Mouse (Mus musculus) erythroblast, embryonic 14.5 days (primary cell): ENCODE results near the gene Snx1. TPM values are rescaled to one million over a fixed set of nuclear protein-coding genes. Genes with fewer than 3 reads are reported as not detected.

Experiments used
- H3K27me3 ChIP-seq: 2 replicates; pipeline ENCODE4 v1.6.1; 2012; ENCODE audit warnings: inconsistent platforms; ENCODE audit not compliant: control insufficient read depth
- H3K36me3 ChIP-seq: 2 replicates; pipeline ENCODE4 v1.6.1; 2012; ENCODE audit warnings: mild to moderate bottlenecking, inconsistent platforms; ENCODE audit not compliant: control insufficient read depth
- H3K4me1 ChIP-seq: 2 replicates; pipeline ENCODE4 v1.6.1; 2012; ENCODE audit warnings: inconsistent platforms; ENCODE audit not compliant: control insufficient read depth
- H3K4me3 ChIP-seq: replicated peaks from 2 replicates; pipeline ENCODE3; 2012; ENCODE audit warnings: moderate library complexity, mild to moderate bottlenecking, inconsistent platforms
- H3K9me3 ChIP-seq: 2 replicates; pipeline ENCODE4 v1.6.1; 2012; ENCODE audit warnings: low read length, inconsistent platforms, mixed read lengths; ENCODE audit not compliant: control insufficient read depth
- GATA1 ChIP-seq: IDR thresholded peaks from 2 replicates; pipeline ENCODE4 v1.6.1; 2012; ENCODE audit warnings: low read length, inconsistent platforms, mixed read lengths
- TAL1 ChIP-seq: IDR thresholded peaks from 3 replicates; pipeline ENCODE4 v1.6.1; 2012; ENCODE audit warnings: low read length, inconsistent platforms, mixed read lengths
- polyA plus RNA-seq: library from polyadenylated mRNA; stranded (reverse); fragments of >175 nt; gene quantifications from 2 replicates; pipeline ENCODE4 v1.2.3, GENCODE M21; 2012

Snx1 gene
- 11.0 and 14.6 TPM in 2 replicates for polyA plus RNA-seq

- TF ChIP-seq GATA1 (no peak), TAL1 (no peak)
- Histone ChIP-seq H3K4me1 (peaks cover 81% of the 10 kb centered on the region), H3K4me3 (peak within 1 kb of the TSS; percentile 89), H3K36me3 (peaks cover 37% of the 10 kb centered on the region), H3K27me3 (no peaks in the 10 kb centered on the region), H3K9me3 (no peaks in the 10 kb centered on the region)
Measured at GRCm38 (mm10) chr9:66126456-66127192, at the start of gene Snx1, which contains the start of gene Ciao2a. Snx1 (minus strand) TSS chr9:66126587. Ciao2a (plus strand) TSS chr9:66126611.

GRCm38 (mm10) chr9:66174985-66175384, 48.6 kb upstream of the Snx1 start:
- H3K36me3 ChIP-seq: peaks cover 93% of the 10 kb centered on the region
- H3K4me1 ChIP-seq: peaks cover 78% of the 10 kb centered on the region
- no peak for TF ChIP-seq TAL1
- no peaks in the 10 kb centered on the region for H3K27me3 ChIP-seq
- no peak overlapping the region for H3K4me3 ChIP-seq
- no peaks in the 10 kb centered on the region for H3K9me3 ChIP-seq

- Histone ChIP-seq H3K36me3 (peaks cover 95% of the 10 kb centered on the region), H3K4me1 (peaks cover 77% of the 10 kb centered on the region), H3K4me3 (no peak overlapping the region), H3K27me3 (no peaks in the 10 kb centered on the region), H3K9me3 (no peaks in the 10 kb centered on the region)
- TF ChIP-seq TAL1: no peak
- no peak for TF ChIP-seq GATA1
Measured at GRCm38 (mm10) chr9:66173316-66173855, 47.0 kb upstream of the Snx1 start.

DNA sequence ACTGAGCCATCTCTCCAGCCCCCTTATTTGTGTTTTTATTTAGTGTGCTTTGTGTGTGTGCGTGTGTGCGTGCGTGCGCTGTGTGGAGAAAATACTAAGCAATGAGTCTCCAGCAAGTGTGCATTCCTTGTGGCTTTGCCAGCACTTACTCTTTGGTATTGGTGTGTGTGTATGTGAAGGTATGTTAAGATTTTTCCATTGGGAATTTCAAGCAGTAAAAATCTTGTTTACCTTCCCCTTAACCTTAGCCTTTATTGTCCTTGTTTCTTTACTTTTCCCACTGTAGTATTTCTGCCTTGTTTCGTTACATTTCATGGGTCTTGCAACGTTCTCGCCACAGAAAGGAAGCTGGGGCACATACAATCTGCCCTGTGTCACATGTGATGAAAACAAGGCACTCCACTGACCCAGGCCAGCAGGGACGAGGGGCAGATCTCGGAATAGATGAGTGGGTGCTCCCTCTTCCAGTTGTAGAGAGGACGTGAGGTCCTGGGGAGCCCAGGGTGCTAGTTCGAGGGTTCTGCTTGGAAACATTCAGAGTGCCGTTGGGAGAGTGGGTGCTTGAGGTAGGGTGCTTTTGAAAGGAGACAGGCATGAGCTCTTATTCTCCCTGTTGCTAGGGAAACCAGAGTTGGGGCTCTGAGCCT, 45.0 kb upstream of the Snx1 start:
- Histone ChIP-seq H3K4me1 (peaks cover 76% of the 10 kb centered on the region), H3K27me3 (no peaks in the 10 kb centered on the region), H3K36me3 (peaks cover 95% of the 10 kb centered on the region), H3K9me3 (no peaks in the 10 kb centered on the region), H3K4me3 (no peak overlapping the region)
- TF ChIP-seq GATA1: no peak
- no peak for TF ChIP-seq TAL1

DNA sequence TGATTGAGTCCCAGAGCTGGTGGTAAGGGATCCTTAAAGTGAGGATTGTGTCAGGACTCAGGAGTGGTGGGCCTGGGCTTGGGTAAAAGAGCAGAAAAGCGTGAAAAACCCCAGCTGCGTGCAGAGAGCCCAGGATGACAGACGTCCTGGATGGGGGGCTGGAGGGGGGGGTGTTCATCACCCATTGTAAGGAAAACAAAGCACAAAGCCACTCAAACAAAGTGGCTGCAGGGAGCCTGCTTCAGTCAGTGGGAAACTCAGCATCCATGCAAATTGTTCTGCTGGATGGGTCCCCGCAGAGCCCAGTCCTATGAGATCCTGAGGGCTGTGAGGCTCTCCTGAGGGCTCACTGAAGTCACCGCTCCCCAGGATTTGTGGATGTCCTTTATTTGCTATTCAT, 44.1 kb upstream of the Snx1 start:
- Histone ChIP-seq H3K4me1 (peaks cover 76% of the 10 kb centered on the region), H3K36me3 (peaks cover 95% of the 10 kb centered on the region), H3K9me3 (no peaks in the 10 kb centered on the region), H3K4me3 (no peak overlapping the region), H3K27me3 (no peaks in the 10 kb centered on the region)
- TF ChIP-seq GATA1 (no peak), TAL1 (no peak)

GRCm38 (mm10) chr9:66168233-66168632, 41.8 kb upstream of the Snx1 start:
- TF ChIP-seq TAL1 (no peak), GATA1 (no peak)
- H3K4me3 ChIP-seq: no peak overlapping the region
- peaks cover 64% of the 10 kb centered on the region for H3K4me1 ChIP-seq
- H3K27me3 ChIP-seq: no peaks in the 10 kb centered on the region
- 0 out of 2 replicates have a peak, but pooled peaks cover 2% of the 10 kb centered on the region for H3K9me3 ChIP-seq
- peaks cover 94% of the 10 kb centered on the region for H3K36me3 ChIP-seq

DNA sequence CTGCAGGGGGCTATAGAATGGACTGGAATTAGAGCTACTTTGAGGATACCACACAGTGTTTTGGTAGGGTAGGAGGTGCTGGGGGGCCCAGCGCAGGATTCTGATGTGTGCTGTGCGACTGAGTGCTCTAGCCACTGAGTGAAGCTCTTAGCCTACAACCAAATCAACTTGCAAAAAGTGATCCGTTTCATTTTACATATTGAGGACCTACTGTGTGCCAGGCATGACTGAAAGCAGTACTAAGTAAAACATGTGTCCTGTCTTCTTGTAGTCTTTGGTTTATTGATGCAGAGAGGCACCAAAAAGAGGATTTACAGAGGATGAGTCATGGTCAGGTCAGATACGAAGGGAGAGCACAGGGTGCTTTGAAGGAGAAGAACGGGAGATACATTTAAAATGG, 40.8 kb upstream of the Snx1 start:
- H3K27me3 ChIP-seq: no peaks in the 10 kb centered on the region
- H3K4me1 ChIP-seq: peaks cover 71% of the 10 kb centered on the region
- H3K9me3 ChIP-seq: 0 out of 2 replicates have a peak, but pooled peaks cover 2% of the 10 kb centered on the region
- peaks cover 95% of the 10 kb centered on the region for H3K36me3 ChIP-seq
- TF ChIP-seq TAL1 (no peak), GATA1 (no peak)
- H3K4me3 ChIP-seq: no peak overlapping the region

GRCm38 (mm10) chr9:66162995-66163394, 36.6 kb upstream of the Snx1 start:
- H3K36me3 ChIP-seq: peaks cover 87% of the 10 kb centered on the region

GRCm38 (mm10) chr9:66160155-66160554, 33.8 kb upstream of the Snx1 start:
- Histone ChIP-seq H3K36me3 (peaks cover 59% of the 10 kb centered on the region), H3K4me3 (peak overlapping the region; percentile 72), H3K27me3 (peaks cover 6% of the 10 kb centered on the region), H3K9me3 (peaks cover 5% of the 10 kb centered on the region), H3K4me1 (peaks cover 77% of the 10 kb centered on the region)
- TF ChIP-seq TAL1: no peak
- TF ChIP-seq GATA1: no peak

More at GRCm38 (mm10) chr9:66162995-66163394, 36.6 kb upstream of the Snx1 start:
- TF ChIP-seq GATA1: no peak
- no peak for TF ChIP-seq TAL1
- peaks cover 5% of the 10 kb centered on the region for H3K9me3 ChIP-seq
- no peaks in the 10 kb centered on the region for H3K27me3 ChIP-seq
- H3K4me3 ChIP-seq: no peak overlapping the region
- peaks cover 86% of the 10 kb centered on the region for H3K4me1 ChIP-seq
